Mouse (Mus musculus): ENCODE results near the gene Irak2. TPM values are rescaled to one million over a fixed set of nuclear protein-coding genes. Genes with fewer than 3 reads are reported as not detected.

Irak2 gene
- 2.9 and 3.9 TPM in 2 replicates for polyA plus RNA-seq (2014; fragmentation: Nextera tagmentation; extraction: Ambion mirVana)

- H3K36me3 ChIP-seq (ENCODE audit: control insufficient read depth, insufficient read depth, low read length) = no peaks in the 10 kb centered on the region
- peak within 1 kb of the TSS; percentile 54 for H3K4me2 ChIP-seq (ENCODE audit: low read depth, severe bottlenecking)
- H3K4me3 ChIP-seq (ENCODE audit: low read depth, low read length) = peak within 1 kb of the TSS; percentile 42
- WGBS = 8% methylated on average over 37 of the region's 37 CpGs
- H3K4me1 ChIP-seq (ENCODE audit: control insufficient read depth, insufficient read depth, low read length) = no peaks in the 10 kb centered on the region
- H3K27me3 ChIP-seq (ENCODE audit: control insufficient read depth, insufficient read depth, low read length) = no peaks in the 10 kb centered on the region
- H3K9me3 ChIP-seq (ENCODE audit: control insufficient read depth, low read length) = no peaks in the 10 kb centered on the region
- H3K27ac ChIP-seq (replicated peaks; ENCODE audit: low read depth, low read length) = no peak within 1 kb of the TSS
- ATAC-seq (ENCODE audit: insufficient number of reproducible peaks, low FRiP score, low TSS enrichment, low read depth) (peak; percentile 92), DNase-seq (ENCODE audit: low spot score) (peak; percentile 96)
- peak within 1 kb of the TSS; percentile 61 for H3K9ac ChIP-seq (ENCODE audit: low read length)
Measured at GRCm38 (mm10) chr6:113638302-113639040, at the start of gene Irak2. Irak2 (plus strand) TSS chr6:113638467.

GRCm38 (mm10) chr6:113592637-113593036 is 45.6 kb upstream of the Irak2 start:
- Histone ChIP-seq H3K4me3 (ENCODE audit: low read depth, low read length) (no peak overlapping the region), H3K9ac (ENCODE audit: low read length) (no peak overlapping the region), H3K9me3 (ENCODE audit: control insufficient read depth, low read length) (no peaks in the 10 kb centered on the region), H3K4me1 (ENCODE audit: control insufficient read depth, insufficient read depth, low read length) (no peaks in the 10 kb centered on the region), H3K36me3 (ENCODE audit: control insufficient read depth, insufficient read depth, low read length) (no peaks in the 10 kb centered on the region), H3K4me2 (ENCODE audit: low read depth, severe bottlenecking) (no peak overlapping the region), H3K27me3 (ENCODE audit: control insufficient read depth, insufficient read depth, low read length) (no peaks in the 10 kb centered on the region), H3K27ac (replicated peaks; ENCODE audit: low read depth, low read length) (no peak overlapping the region)
- no peak for DNase-seq (ENCODE audit: low spot score)
- WGBS = 90% methylated on average over 2 of the region's 2 CpGs
- ATAC-seq (ENCODE audit: insufficient number of reproducible peaks, low FRiP score, low TSS enrichment, low read depth) = no peak

- Histone ChIP-seq H3K9me3 (ENCODE audit: control insufficient read depth, low read length) (no peaks in the 10 kb centered on the region), H3K4me2 (ENCODE audit: low read depth, severe bottlenecking) (no peak overlapping the region), H3K9ac (ENCODE audit: low read length) (no peak overlapping the region), H3K27me3 (ENCODE audit: control insufficient read depth, insufficient read depth, low read length) (no peaks in the 10 kb centered on the region), H3K27ac (replicated peaks; ENCODE audit: low read depth, low read length) (no peak overlapping the region), H3K36me3 (ENCODE audit: control insufficient read depth, insufficient read depth, low read length) (no peaks in the 10 kb centered on the region), H3K4me1 (ENCODE audit: control insufficient read depth, insufficient read depth, low read length) (no peaks in the 10 kb centered on the region), H3K4me3 (ENCODE audit: low read depth, low read length) (no peak overlapping the region)
- ATAC-seq (ENCODE audit: insufficient number of reproducible peaks, low FRiP score, low TSS enrichment, low read depth) = no peak
- 84% methylated on average over 4 of the region's 4 CpGs for WGBS
- no peak for DNase-seq (ENCODE audit: low spot score)
Measured at GRCm38 (mm10) chr6:113597945-113598344, 40.3 kb upstream of the Irak2 start.

DNA sequence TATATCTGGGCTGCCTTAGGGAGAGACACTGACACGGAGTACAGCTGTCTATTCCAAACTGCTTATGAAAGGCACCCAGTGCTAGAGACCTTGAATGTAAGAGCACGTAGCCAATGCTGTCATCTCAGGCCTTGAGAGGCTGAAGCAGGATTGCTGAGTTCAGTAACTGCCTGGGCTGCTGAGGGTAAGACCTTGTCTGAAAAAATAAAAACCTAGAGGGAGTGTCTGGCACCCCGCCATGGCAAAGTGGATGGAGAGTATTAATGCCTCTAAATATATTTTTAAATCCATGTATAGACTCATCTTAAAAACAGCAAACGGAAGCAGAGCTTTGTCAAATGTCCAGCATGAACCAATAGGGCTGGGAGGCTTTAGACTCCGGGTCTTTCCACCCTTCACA is 38.4 kb upstream of the Irak2 start:
- H3K4me1 ChIP-seq (ENCODE audit: control insufficient read depth, insufficient read depth, low read length) = no peaks in the 10 kb centered on the region
- DNase-seq (ENCODE audit: low spot score) = no peak
- no peak overlapping the region for H3K4me2 ChIP-seq (ENCODE audit: low read depth, severe bottlenecking)
- H3K4me3 ChIP-seq (ENCODE audit: low read depth, low read length) = no peak overlapping the region
- H3K36me3 ChIP-seq (ENCODE audit: control insufficient read depth, insufficient read depth, low read length) = no peaks in the 10 kb centered on the region
- no peak overlapping the region; the same call in 1 of the 2 replicates for H3K9ac ChIP-seq (ENCODE audit: low read length)
- ATAC-seq (ENCODE audit: insufficient number of reproducible peaks, low FRiP score, low TSS enrichment, low read depth) = no peak
- H3K9me3 ChIP-seq (ENCODE audit: control insufficient read depth, low read length) = no peaks in the 10 kb centered on the region
- no peaks in the 10 kb centered on the region for H3K27me3 ChIP-seq (ENCODE audit: control insufficient read depth, insufficient read depth, low read length)
- 84% methylated on average over 5 of the region's 5 CpGs for WGBS
- no peak overlapping the region for H3K27ac ChIP-seq (replicated peaks; ENCODE audit: low read depth, low read length)

DNA sequence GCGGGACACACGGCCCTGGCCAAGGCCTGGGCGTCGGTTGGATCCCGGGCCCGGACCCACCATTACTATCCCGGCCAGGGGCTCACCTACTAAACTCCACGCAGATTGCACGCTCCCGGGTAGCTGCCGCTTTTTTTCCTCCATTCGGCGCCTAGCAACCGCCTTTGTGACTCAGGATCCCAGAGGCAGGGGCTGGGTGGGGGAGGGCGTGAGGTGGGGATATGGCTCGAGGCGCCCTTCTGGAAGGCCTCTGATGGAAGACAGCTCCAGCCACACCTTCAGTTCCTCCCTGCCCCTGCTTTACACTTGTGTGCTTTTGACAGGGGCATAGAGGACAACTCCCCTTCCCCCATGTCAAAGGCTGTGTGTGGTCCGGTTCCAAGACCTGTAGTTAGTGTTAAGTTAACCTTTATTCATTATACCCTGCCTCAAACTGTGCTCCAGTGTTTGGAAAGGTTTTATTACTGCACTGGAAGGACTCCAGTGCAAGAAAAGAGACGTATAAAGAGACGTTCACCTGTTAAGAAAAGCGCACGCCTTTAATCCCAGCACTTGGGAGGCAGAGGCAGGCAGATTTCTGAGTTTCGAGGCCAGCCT is 37.6 kb upstream of the Irak2 start, which contains the start of gene Fancd2os:
Gene Fancd2os (minus strand): TSS at position 173 of the 597 bp plus-strand sequence.
- no peak within 1 kb of the TSS for H3K4me2 ChIP-seq (ENCODE audit: low read depth, severe bottlenecking)
- 44% methylated on average over 23 of the region's 23 CpGs for WGBS
- no peaks in the 10 kb centered on the region for H3K27me3 ChIP-seq (ENCODE audit: control insufficient read depth, insufficient read depth, low read length)
- H3K27ac ChIP-seq (replicated peaks; ENCODE audit: low read depth, low read length) = no peak within 1 kb of the TSS
- no peaks in the 10 kb centered on the region for H3K36me3 ChIP-seq (ENCODE audit: control insufficient read depth, insufficient read depth, low read length)
- H3K9ac ChIP-seq (ENCODE audit: low read length) = no peak within 1 kb of the TSS; the same call in 1 of the 2 replicates
- H3K4me1 ChIP-seq (ENCODE audit: control insufficient read depth, insufficient read depth, low read length) = no peaks in the 10 kb centered on the region
- DNase-seq (ENCODE audit: low spot score) (no peak), ATAC-seq (ENCODE audit: insufficient number of reproducible peaks, low FRiP score, low TSS enrichment, low read depth) (no peak)
- H3K9me3 ChIP-seq (ENCODE audit: control insufficient read depth, low read length) = no peaks in the 10 kb centered on the region
- no peak within 1 kb of the TSS for H3K4me3 ChIP-seq (ENCODE audit: low read depth, low read length)

GRCm38 (mm10) chr6:113602821-113603220 is 35.4 kb upstream of the Irak2 start:
- WGBS = 93% methylated on average over 6 of the region's 6 CpGs
- Histone ChIP-seq H3K4me3 (ENCODE audit: low read depth, low read length) (no peak overlapping the region), H3K9ac (ENCODE audit: low read length) (no peak overlapping the region), H3K27me3 (ENCODE audit: control insufficient read depth, insufficient read depth, low read length) (no peaks in the 10 kb centered on the region), H3K9me3 (ENCODE audit: control insufficient read depth, low read length) (no peaks in the 10 kb centered on the region), H3K27ac (replicated peaks; ENCODE audit: low read depth, low read length) (no peak overlapping the region), H3K4me2 (ENCODE audit: low read depth, severe bottlenecking) (no peak overlapping the region), H3K4me1 (ENCODE audit: control insufficient read depth, insufficient read depth, low read length) (no peaks in the 10 kb centered on the region), H3K36me3 (ENCODE audit: control insufficient read depth, insufficient read depth, low read length) (no peaks in the 10 kb centered on the region)
- no peak for DNase-seq (ENCODE audit: low spot score)
- ATAC-seq (ENCODE audit: insufficient number of reproducible peaks, low FRiP score, low TSS enrichment, low read depth) = no peak

GRCm38 (mm10) chr6:113603993-113604392 is 34.3 kb upstream of the Irak2 start:
- H3K9me3 ChIP-seq (ENCODE audit: control insufficient read depth, low read length) = no peaks in the 10 kb centered on the region
- H3K4me2 ChIP-seq (ENCODE audit: low read depth, severe bottlenecking) = peak overlapping the region; percentile 49
- peak overlapping the region; percentile 92 for H3K4me3 ChIP-seq (ENCODE audit: low read depth, low read length)
- H3K36me3 ChIP-seq (ENCODE audit: control insufficient read depth, insufficient read depth, low read length) = no peaks in the 10 kb centered on the region
- peak overlapping the region; percentile 87 for H3K9ac ChIP-seq (ENCODE audit: low read length)
- no peak overlapping the region for H3K27ac ChIP-seq (replicated peaks; ENCODE audit: low read depth, low read length)
- DNase-seq (ENCODE audit: low spot score) (no peak), ATAC-seq (ENCODE audit: insufficient number of reproducible peaks, low FRiP score, low TSS enrichment, low read depth) (no peak)
- no peaks in the 10 kb centered on the region for H3K4me1 ChIP-seq (ENCODE audit: control insufficient read depth, insufficient read depth, low read length)
- no peaks in the 10 kb centered on the region for H3K27me3 ChIP-seq (ENCODE audit: control insufficient read depth, insufficient read depth, low read length)
- 49% methylated on average over 12 of the region's 12 CpGs for WGBS

DNA sequence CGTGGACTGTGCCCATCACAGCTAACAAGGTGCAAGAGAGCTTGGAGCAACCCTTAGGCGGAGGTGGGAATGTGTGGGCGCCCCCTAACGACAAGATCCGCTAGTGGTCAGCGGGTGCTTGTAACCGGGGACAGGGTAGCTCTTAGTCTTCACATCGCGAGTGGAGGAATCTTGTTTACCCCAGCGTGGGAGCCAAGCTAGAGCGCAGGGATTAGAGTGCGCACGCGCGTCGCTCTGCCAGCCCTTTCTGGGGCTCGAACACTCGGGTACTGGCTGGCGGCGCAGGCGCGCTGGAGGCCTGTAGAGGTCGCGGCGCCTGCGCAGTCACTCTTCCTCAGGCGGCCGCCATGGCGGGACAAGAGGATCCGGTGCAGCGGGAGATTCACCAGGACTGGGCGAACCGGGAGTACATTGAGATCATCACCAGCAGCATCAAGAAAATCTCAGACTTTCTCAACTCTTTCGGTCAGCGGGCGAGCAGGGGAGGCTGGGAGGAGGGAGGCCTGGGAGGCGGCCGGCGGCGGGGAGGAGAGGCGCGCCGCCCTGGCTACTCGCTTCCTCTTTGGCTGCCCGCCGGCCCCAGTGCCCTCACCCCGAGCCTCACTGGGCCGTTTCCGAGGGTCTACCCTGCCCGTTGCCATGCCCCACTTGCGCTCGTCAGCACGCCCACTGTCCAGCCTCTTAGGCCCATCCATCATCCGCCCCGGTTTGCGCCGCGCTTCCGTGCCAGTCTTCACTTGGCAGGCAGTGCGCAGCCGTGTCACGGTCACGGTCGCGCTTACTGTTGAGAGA is 33.6 kb upstream of the Irak2 start, which contains the start of gene Brk1:
Gene Brk1 (plus strand): TSS at position 341 of the 792 bp plus-strand sequence.
- H3K4me2 ChIP-seq (ENCODE audit: low read depth, severe bottlenecking) = peak within 1 kb of the TSS; percentile 83
- peak within 1 kb of the TSS; percentile 10; the same call in 1 of the 2 replicates for H3K27ac ChIP-seq (replicated peaks; ENCODE audit: low read depth, low read length)
- DNase-seq (ENCODE audit: low spot score) (peak; percentile 88), ATAC-seq (ENCODE audit: insufficient number of reproducible peaks, low FRiP score, low TSS enrichment, low read depth) (peak; percentile 89)
- H3K36me3 ChIP-seq (ENCODE audit: control insufficient read depth, insufficient read depth, low read length) = no peaks in the 10 kb centered on the region
- H3K4me3 ChIP-seq (ENCODE audit: low read depth, low read length) = peak within 1 kb of the TSS; percentile 92
- H3K27me3 ChIP-seq (ENCODE audit: control insufficient read depth, insufficient read depth, low read length) = no peaks in the 10 kb centered on the region
- H3K9ac ChIP-seq (ENCODE audit: low read length) = peak within 1 kb of the TSS; percentile 87
- no peaks in the 10 kb centered on the region for H3K4me1 ChIP-seq (ENCODE audit: control insufficient read depth, insufficient read depth, low read length)
- no peaks in the 10 kb centered on the region for H3K9me3 ChIP-seq (ENCODE audit: control insufficient read depth, low read length)
- WGBS = under 1% methylated on average over 56 of the region's 65 CpGs

Measured in limb, embryonic 11.5 days (tissue).